In the genomic region with DNA sequence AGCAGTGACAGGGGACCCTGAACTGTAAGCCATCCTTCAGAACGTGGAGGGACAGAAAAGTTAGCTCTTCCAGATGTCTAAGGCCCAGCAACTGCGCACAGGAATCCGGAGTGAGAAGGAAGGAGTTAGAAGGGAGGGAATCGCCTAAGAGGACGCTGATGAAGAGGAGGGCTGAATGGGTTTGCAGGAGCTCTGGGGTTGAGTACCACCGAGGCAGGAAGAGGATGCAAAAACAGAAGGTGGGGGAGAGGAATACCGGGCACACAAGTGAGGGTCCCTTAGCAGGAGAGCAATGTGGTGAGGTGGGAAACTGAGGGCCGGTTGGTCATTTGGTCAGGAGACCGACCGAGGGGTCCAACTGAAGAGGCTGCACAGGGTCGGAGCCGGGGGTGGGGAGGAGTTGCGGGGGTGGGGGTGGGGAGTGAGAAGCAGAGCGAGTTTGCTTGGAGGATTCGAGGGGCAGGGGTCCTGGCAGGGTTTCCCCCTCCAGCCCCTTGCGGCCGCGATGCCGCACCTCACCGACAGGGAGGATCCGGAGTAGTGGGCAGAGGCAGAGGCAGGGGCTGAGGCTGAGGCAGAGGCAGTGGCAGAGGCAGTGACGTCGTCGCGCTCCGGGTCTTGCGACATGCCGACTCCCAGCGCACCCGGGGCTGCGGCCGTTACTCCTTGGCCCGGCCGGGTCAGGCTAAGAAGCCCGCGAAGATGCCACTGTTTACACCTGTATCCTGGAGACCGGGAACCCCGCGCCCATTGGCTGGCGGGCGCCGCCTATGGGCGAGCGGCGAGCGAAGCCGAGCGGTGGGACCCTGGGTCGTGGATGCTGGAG, we compare ENCODE assay signal across 8 mouse cellular contexts. TPM values are rescaled to one million over a fixed set of nuclear protein-coding genes. Genes with fewer than 3 reads are reported as not detected.
A peak's percentile ranks its signal among the peaks of the same experiment; 100 is the strongest.
DNase-seq lines count a peak whose midpoint lies in the region; TF ChIP-seq lines count a peak whose summit lies in the region.

No protein-coding gene starts in this region.

- H3K9me3 ChIP-seq in ES-E14 (ENCODE audit: control insufficient read depth, insufficient read depth, low read depth, low read length): no peaks in the 10 kb centered on the region
- no peaks in the 10 kb centered on the region for H3K9me3 ChIP-seq in hindbrain, embryonic 10.5 days

- H3K36me3 ChIP-seq in ES-E14 (ENCODE audit: control insufficient read depth, insufficient read depth, low read length, poor library complexity, severe bottlenecking): no peaks in the 10 kb centered on the region; the same call in 1 of the 2 replicates
- no peaks in the 10 kb centered on the region for H3K36me3 ChIP-seq in hindbrain, embryonic 10.5 days

- peaks cover 24% of the 10 kb centered on the region for H3K27me3 ChIP-seq in hindbrain, embryonic 10.5 days (ENCODE audit: insufficient read depth, poor library complexity, severe bottlenecking)

- peak overlapping the region; percentile 79 for H3K9ac ChIP-seq in ES-E14 (ENCODE audit: insufficient read depth, low read depth, low read length, poor library complexity, severe bottlenecking)

- DNase-seq in ES-E14 (ENCODE audit: low read depth, low spot score): peak; percentile 61
- DNase-seq in c-Kit-positive CD71-positive TER-119-negative erythroid progenitor cells, embryonic 14.5 days (ENCODE audit: low read depth): peak; percentile 31
- peak; percentile 78 for DNase-seq in forelimb bud, embryonic 11.5 days (ENCODE audit: low read depth, low spot score)
- DNase-seq in hindbrain, embryonic 10.5 days (ENCODE audit: low spot score): peak; percentile 87
- DNase-seq in layer of hippocampus, postnatal 25 days (ENCODE audit: extremely low spot score in 1 of 2, low spot score in 1 of 2): peak; percentile 37 to 53
- DNase-seq in lung, postnatal 14 days: peak; percentile 59
- DNase-seq in ovary, postnatal 14 days (ENCODE audit: low spot score): peak; percentile 54
- DNase-seq in thymus, postnatal 4 days: peak; percentile 79

- no peak overlapping the region for H3K27ac ChIP-seq in ES-E14 (ENCODE audit: insufficient read depth, low read depth, low read length, poor library complexity, severe bottlenecking)
- H3K27ac ChIP-seq in hindbrain, embryonic 10.5 days: peak overlapping the region; percentile 69

- H3K4me3 ChIP-seq in ES-E14 (ENCODE audit: insufficient read depth in 1 of 2, low read depth in 1 of 2, low read length in 2 of 2, poor library complexity in 1 of 2, severe bottlenecking in 1 of 2): peak overlapping the region; percentile 63 to 79
- peak overlapping the region; percentile 67 for H3K4me3 ChIP-seq in hindbrain, embryonic 10.5 days

- in situ Hi-C loops in ES-E14 (cut with MboI; ENCODE audit: low sequenced_read_pairs in 2 of 2, unreplicated experiment in 2 of 2): no loop called here

- 3% methylated on average over 49 of the region's 49 CpGs for WGBS in hindbrain, embryonic 10.5 days

- H3K4me1 ChIP-seq in ES-E14 (ENCODE audit: control insufficient read depth in 2 of 2, insufficient read depth in 2 of 2, low read length in 2 of 2, poor library complexity in 1 of 2): peaks cover 2 to 4% of the 10 kb centered on the region in 2 experiments; a peak in 1 of 4 replicates
- peaks cover 11% of the 10 kb centered on the region for H3K4me1 ChIP-seq in hindbrain, embryonic 10.5 days (replicated peaks)

TF ChIP-seq in ES-E14, 5 proteins besides CTCF, POLR2A, EP300 and RAD21:
- no peak for TF ChIP-seq ZNF384 (IDR thresholded peaks at IDR 0.05; ENCODE audit: low read depth, low read length)
- TF ChIP-seq ZC3H11A (IDR thresholded peaks at IDR 0.05; ENCODE audit: borderline replicate concordance, low read depth, low read length): no peak
- TF ChIP-seq HCFC1 (IDR thresholded peaks at IDR 0.05; ENCODE audit: borderline replicate concordance, insufficient read depth, low read length): peak; percentile 37; the same call in 1 of the 2 replicates
- TF ChIP-seq CHD2 (IDR thresholded peaks at IDR 0.05; ENCODE audit: low read depth, low read length): peak; percentile 73; the same call in 1 of the 2 replicates
- no peak for TF ChIP-seq MAFK (IDR thresholded peaks at IDR 0.05; ENCODE audit: insufficient read depth, low read depth, low read length)
TF ChIP-seq in ES-E14: peak in this region for 2.

RNA-seq across cellular contexts. Expression of gene Gsto1, which starts 17.9 kb away (rescaled TPM):
- total RNA-seq in ES-E14 (2012; rRNA removed): 28.1 and 60.7 TPM in 2 replicates
- polyA plus RNA-seq in hindbrain, embryonic 10.5 days (2016; fragmentation: Nextera tagmentation; extraction: Ambion mirVana): 109 and 115 TPM in 2 replicates
- 10 to 100 TPM; 55.2 to 63.5 TPM for total RNA-seq in layer of hippocampus, postnatal 25 days (2021)

RNA-seq across cellular contexts. Expression of gene Gsto2, which starts 28.4 kb away (rescaled TPM):
- 0.21 and 0.71 TPM in 2 replicates for total RNA-seq in ES-E14 (2012; rRNA removed)
- polyA plus RNA-seq in hindbrain, embryonic 10.5 days (2016; fragmentation: Nextera tagmentation; extraction: Ambion mirVana): 1.6 and 1.8 TPM in 2 replicates
- 1 to 10 TPM; 2.2 to 2.4 TPM for total RNA-seq in layer of hippocampus, postnatal 25 days (2021)

Comparison
In these comparisons a context has a peak if more than half of its experiments do, and no peak if none do; other contexts are left out.
1. DNase-seq: peak in every context shown above with its lines; median percentile 87 in hindbrain, embryonic 10.5 days; 79 in thymus, postnatal 4 days; 78 in forelimb bud, embryonic 11.5 days; 61 in ES-E14; 59 in lung, postnatal 14 days; 54 in ovary, postnatal 14 days; 45 in layer of hippocampus, postnatal 25 days; 31 in c-Kit-positive CD71-positive TER-119-negative erythroid progenitor cells, embryonic 14.5 days.